Mouse (Mus musculus): ENCODE measurements at regions not wholly inside any gene's neighbourhood (a gene's known extent, or its start where the extent isn't known, plus 50 kb on each side); places are given as distances from the start of the nearest gene placed in this dataset.

DNA sequence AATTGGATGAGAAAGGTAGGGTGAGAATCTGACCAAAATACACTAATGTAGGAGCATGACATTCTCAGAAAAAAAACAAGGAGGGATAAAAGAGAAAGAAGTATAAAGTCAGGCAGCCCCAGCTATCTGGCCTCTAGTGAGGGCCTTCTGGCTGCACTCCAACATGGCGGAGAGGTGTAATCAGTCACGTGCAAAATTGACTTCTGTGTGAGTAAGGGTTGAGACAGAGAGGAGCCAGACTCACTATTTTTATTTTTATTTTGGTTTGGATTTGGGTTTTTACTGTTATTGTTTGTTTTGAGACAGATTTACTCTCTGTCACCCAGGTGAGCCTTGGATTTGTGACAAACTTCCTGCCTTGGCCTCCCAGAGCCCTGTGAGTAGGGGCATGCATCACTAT is 174.0 kb upstream of the Tars start:
- 95% methylated on average over 2 of the region's 2 CpGs for WGBS
- no peak overlapping the region for H3K4me3 ChIP-seq (ENCODE audit: low read depth, low read length)
- no peaks in the 10 kb centered on the region for H3K27me3 ChIP-seq (ENCODE audit: control insufficient read depth, insufficient read depth, low read length)
- DNase-seq (ENCODE audit: low spot score): no peak
- H3K4me1 ChIP-seq (ENCODE audit: control insufficient read depth, insufficient read depth, low read length): no peaks in the 10 kb centered on the region
- H3K9ac ChIP-seq (ENCODE audit: low read length): no peak overlapping the region
- ATAC-seq (ENCODE audit: insufficient read depth, low FRiP score, low TSS enrichment): no peak
- no peak overlapping the region for H3K27ac ChIP-seq (ENCODE audit: low read depth, low read length)
- H3K36me3 ChIP-seq (ENCODE audit: control insufficient read depth, insufficient read depth, low read length): no peaks in the 10 kb centered on the region
- H3K9me3 ChIP-seq (ENCODE audit: control insufficient read depth, low read length): no peaks in the 10 kb centered on the region
- no peak overlapping the region for H3K4me2 ChIP-seq (ENCODE audit: low read depth)

DNA sequence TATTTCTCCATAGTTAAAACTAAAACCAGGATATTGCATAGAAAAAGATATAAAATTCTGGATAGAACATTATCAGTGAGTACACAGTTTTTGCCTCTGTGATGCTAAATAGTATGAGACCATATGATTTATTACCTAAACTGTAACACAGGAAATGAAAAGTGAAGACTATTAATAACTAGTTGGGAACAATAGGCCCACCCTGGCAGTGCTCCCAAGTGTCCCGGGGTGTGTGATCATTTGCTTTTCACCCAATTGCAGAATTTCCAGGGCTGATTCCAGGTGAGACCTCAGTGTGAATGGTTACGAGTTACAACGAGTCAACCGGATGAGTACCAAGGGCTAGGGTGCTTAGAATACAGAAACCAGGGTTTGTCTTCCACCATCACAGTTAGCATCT is 172.6 kb upstream of the Tars start:
- ATAC-seq (ENCODE audit: insufficient read depth, low FRiP score, low TSS enrichment) (no peak), DNase-seq (ENCODE audit: low spot score) (no peak)
- H3K27ac ChIP-seq (ENCODE audit: low read depth, low read length): no peak overlapping the region
- 85% methylated on average over 4 of the region's 4 CpGs for WGBS
- H3K4me3 ChIP-seq (ENCODE audit: low read depth, low read length): no peak overlapping the region
- no peak overlapping the region for H3K9ac ChIP-seq (ENCODE audit: low read length)
- H3K36me3 ChIP-seq (ENCODE audit: control insufficient read depth, insufficient read depth, low read length): no peaks in the 10 kb centered on the region
- no peak overlapping the region for H3K4me2 ChIP-seq (ENCODE audit: low read depth)
- no peaks in the 10 kb centered on the region for H3K27me3 ChIP-seq (ENCODE audit: control insufficient read depth, insufficient read depth, low read length)
- no peaks in the 10 kb centered on the region for H3K4me1 ChIP-seq (ENCODE audit: control insufficient read depth, insufficient read depth, low read length)
- no peaks in the 10 kb centered on the region for H3K9me3 ChIP-seq (ENCODE audit: control insufficient read depth, low read length)

DNA sequence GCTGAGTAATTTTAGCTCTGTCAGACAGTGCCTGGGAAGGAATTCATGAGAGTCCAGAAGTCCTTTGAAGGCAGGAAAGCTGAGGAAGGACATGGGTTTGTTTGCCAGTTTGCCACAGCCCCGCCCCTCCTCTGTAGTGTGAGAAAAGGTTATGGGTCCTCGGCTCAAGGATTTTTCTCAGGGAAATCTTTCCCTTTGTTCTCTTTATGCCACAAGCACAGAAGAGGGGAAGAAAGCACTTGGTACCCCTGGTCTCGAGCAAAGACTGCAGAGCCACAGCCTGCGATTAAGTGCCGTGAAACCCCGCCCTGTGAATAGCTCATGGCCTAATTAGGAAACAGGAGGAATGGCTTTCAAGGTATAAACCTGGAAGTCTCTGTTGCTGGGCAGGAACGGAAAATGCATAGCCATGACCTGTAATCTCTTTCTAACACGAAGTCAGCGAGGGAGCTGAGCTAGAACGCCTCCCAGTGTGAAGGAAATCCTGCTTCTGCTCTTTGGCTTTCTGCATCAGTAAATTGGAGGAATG is 166.1 kb upstream of the Tars start:
- Histone ChIP-seq H3K36me3 (ENCODE audit: control insufficient read depth, insufficient read depth, low read length) (no peaks in the 10 kb centered on the region), H3K4me1 (ENCODE audit: control insufficient read depth, insufficient read depth, low read length) (no peaks in the 10 kb centered on the region), H3K4me2 (ENCODE audit: low read depth) (no peak overlapping the region; the same call in 1 of the 2 replicates), H3K27ac (ENCODE audit: low read depth, low read length) (no peak overlapping the region), H3K4me3 (ENCODE audit: low read depth, low read length) (no peak overlapping the region), H3K9me3 (ENCODE audit: control insufficient read depth, low read length) (no peaks in the 10 kb centered on the region), H3K27me3 (ENCODE audit: control insufficient read depth, insufficient read depth, low read length) (no peaks in the 10 kb centered on the region), H3K9ac (ENCODE audit: low read length) (no peak overlapping the region)
- peak; percentile 15 for DNase-seq (ENCODE audit: low spot score)
- ATAC-seq (ENCODE audit: insufficient read depth, low FRiP score, low TSS enrichment): no peak
- 33% methylated on average over 10 of the region's 10 CpGs for WGBS

DNA sequence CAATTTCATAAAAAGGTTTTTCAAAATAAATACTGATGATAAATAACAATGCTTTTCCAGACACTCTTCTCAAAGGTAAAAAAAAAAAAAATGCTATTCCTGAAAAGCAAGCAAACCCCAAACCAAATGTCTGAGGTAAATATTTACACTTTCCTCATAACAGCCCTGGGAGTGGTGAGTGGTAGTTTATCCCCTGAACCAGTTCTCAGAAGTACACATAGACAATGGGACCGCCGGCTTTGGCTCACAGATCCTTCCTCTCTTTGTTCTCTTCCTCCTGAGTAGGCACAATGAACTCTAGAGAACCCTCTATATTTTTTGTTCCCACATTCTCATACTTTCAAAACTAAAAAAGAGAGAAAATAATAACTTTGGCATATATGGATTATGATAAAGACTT is 153.1 kb upstream of the Tars start:
- Histone ChIP-seq H3K4me2 (ENCODE audit: low read depth) (no peak overlapping the region), H3K4me3 (ENCODE audit: low read depth, low read length) (no peak overlapping the region), H3K27ac (ENCODE audit: low read depth, low read length) (no peak overlapping the region), H3K27me3 (ENCODE audit: control insufficient read depth, insufficient read depth, low read length) (no peaks in the 10 kb centered on the region), H3K36me3 (ENCODE audit: control insufficient read depth, insufficient read depth, low read length) (no peaks in the 10 kb centered on the region), H3K9me3 (ENCODE audit: control insufficient read depth, low read length) (no peaks in the 10 kb centered on the region), H3K4me1 (ENCODE audit: control insufficient read depth, insufficient read depth, low read length) (no peaks in the 10 kb centered on the region), H3K9ac (ENCODE audit: low read length) (no peak overlapping the region)
- ATAC-seq (ENCODE audit: insufficient read depth, low FRiP score, low TSS enrichment) (no peak), DNase-seq (ENCODE audit: low spot score) (no peak)
- 70% methylated on average over 2 of the region's 2 CpGs for WGBS

DNA sequence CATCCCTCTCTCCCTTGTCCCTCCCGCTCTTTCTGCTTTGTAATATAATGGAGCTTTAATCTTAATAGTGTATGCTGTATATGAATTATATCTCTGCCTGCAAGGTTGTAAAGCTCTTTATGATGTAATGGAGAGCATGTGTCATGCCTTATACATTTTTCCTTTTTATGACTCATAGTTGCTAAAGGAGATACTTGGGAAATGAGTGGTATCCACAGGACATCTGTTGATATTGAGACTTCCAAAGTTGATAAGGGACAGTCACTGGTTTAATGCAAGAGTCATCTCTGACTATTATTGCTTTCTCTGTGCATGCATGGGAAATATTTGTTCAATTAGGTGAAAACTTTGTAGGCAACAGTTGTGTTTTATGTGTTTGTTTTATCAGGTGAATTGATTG is 152.6 kb upstream of the Tars start:
- Histone ChIP-seq H3K4me1 (ENCODE audit: control insufficient read depth, insufficient read depth, low read length) (no peaks in the 10 kb centered on the region), H3K4me3 (ENCODE audit: low read depth, low read length) (no peak overlapping the region), H3K9ac (ENCODE audit: low read length) (no peak overlapping the region), H3K36me3 (ENCODE audit: control insufficient read depth, insufficient read depth, low read length) (no peaks in the 10 kb centered on the region), H3K27me3 (ENCODE audit: control insufficient read depth, insufficient read depth, low read length) (no peaks in the 10 kb centered on the region), H3K9me3 (ENCODE audit: control insufficient read depth, low read length) (no peaks in the 10 kb centered on the region), H3K4me2 (ENCODE audit: low read depth) (no peak overlapping the region), H3K27ac (ENCODE audit: low read depth, low read length) (no peak overlapping the region)
- no peak for DNase-seq (ENCODE audit: low spot score)
- WGBS: 90% methylated on average over 1 of the region's 1 CpGs
- ATAC-seq (ENCODE audit: insufficient read depth, low FRiP score, low TSS enrichment): no peak

DNA sequence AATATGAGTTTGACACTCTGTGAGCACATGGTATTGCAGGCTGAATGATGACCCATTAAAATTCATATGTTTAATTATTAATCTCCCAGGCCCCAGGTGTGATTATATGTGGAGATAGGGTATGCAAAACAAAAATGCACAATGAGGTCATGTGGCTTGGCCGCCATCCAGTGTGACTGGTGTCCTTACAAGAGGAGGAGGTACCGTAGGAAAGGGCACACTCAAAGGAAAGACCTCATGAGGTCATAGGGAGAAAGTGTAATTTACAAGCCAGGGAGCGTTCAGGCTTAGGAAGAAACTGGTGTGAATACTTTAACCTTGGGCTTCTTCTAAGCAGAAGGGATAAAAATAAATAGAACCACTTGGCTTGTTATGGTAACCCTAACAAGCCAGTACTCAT is 140.0 kb upstream of the Tars start:
- ATAC-seq (ENCODE audit: insufficient read depth, low FRiP score, low TSS enrichment): no peak
- WGBS: 71% methylated on average over 3 of the region's 3 CpGs

DNA sequence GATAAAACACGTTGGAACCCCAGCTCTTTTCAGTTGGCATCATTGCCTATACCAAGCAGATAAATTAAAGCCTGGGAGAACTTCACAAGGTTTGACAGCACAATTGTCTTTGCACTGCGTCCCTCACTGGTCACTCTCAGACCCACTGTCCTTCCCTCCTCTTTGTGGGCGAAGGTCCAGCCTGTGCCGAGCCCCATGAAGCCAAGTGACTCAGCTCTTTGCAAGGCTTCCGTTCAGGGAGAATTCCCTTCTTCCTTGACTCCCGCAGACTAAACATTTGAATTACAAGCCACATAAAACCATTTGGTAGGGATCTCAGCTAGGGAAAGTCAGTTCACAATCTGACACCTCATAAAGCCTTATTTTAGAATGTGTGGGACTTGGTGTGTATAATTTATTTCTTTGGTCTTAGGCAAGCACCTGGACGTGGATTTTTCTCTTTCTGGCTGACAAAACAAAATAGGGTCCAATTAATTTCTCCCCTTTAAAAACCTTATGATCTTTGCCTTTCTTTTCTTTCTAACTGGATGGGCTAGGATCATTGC is 136.7 kb upstream of the Tars start:
- Histone ChIP-seq H3K4me1 (ENCODE audit: control insufficient read depth, insufficient read depth, low read length) (no peaks in the 10 kb centered on the region), H3K9ac (ENCODE audit: low read length) (no peak overlapping the region), H3K4me3 (ENCODE audit: low read depth, low read length) (no peak overlapping the region), H3K27me3 (ENCODE audit: control insufficient read depth, insufficient read depth, low read length) (no peaks in the 10 kb centered on the region), H3K9me3 (ENCODE audit: control insufficient read depth, low read length) (no peaks in the 10 kb centered on the region), H3K27ac (ENCODE audit: low read depth, low read length) (no peak overlapping the region), H3K36me3 (ENCODE audit: control insufficient read depth, insufficient read depth, low read length) (no peaks in the 10 kb centered on the region), H3K4me2 (ENCODE audit: low read depth) (no peak overlapping the region)
- DNase-seq (ENCODE audit: low spot score): no peak
- 63% methylated on average over 7 of the region's 7 CpGs for WGBS
- ATAC-seq (ENCODE audit: insufficient read depth, low FRiP score, low TSS enrichment): no peak

More for the DNA sequence above, 140.0 kb upstream of the Tars start:
- Histone ChIP-seq H3K27ac (ENCODE audit: low read depth, low read length) (no peak overlapping the region), H3K4me3 (ENCODE audit: low read depth, low read length) (no peak overlapping the region), H3K9me3 (ENCODE audit: control insufficient read depth, low read length) (no peaks in the 10 kb centered on the region), H3K4me1 (ENCODE audit: control insufficient read depth, insufficient read depth, low read length) (no peaks in the 10 kb centered on the region), H3K36me3 (ENCODE audit: control insufficient read depth, insufficient read depth, low read length) (no peaks in the 10 kb centered on the region), H3K4me2 (ENCODE audit: low read depth) (no peak overlapping the region), H3K27me3 (ENCODE audit: control insufficient read depth, insufficient read depth, low read length) (no peaks in the 10 kb centered on the region), H3K9ac (ENCODE audit: low read length) (no peak overlapping the region)
- no peak for DNase-seq (ENCODE audit: low spot score)

DNA sequence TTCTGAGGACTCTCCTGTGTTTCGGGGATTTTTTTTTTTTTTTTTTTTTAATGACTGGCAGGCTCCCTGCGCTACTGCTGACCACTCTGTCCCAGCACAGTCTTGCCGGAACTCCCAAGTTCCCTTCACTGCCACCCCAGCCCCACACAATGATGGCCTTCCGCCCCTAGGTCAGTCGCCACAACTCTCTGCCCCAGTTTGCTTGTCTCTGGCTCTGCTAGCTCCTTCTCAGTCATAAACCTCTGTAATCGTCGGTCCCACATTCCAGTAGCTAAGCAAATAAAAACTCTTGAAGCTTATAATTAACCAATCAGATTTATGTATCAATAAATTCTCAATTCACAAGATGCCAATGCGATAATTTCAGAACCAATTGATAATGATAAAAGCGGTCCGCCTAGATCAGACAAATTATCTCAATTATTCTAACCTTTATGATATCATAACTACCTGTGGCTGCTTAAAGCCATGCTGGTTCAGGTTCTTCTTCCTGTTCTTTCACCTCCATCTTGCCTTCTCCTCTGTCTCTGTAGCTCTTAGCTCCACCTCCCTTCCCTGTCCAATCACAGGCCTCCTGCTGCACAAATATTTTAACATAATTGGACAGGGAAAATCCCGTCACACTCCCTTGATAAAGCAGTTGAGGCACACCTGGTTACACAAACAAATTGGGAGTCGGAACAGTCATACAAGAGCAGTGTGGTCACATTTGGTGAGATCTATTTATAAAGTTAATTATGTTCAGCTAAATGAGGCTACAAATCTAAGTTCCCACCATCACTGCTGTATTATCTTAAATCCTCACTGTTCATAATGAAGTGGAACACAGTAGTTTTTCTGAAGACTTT is 135.2 kb upstream of the Tars start:
- no peak for DNase-seq (ENCODE audit: low spot score)
- Histone ChIP-seq H3K36me3 (ENCODE audit: control insufficient read depth, insufficient read depth, low read length) (no peaks in the 10 kb centered on the region), H3K9me3 (ENCODE audit: control insufficient read depth, low read length) (no peaks in the 10 kb centered on the region), H3K4me2 (ENCODE audit: low read depth) (no peak overlapping the region), H3K9ac (ENCODE audit: low read length) (no peak overlapping the region), H3K4me1 (ENCODE audit: control insufficient read depth, insufficient read depth, low read length) (no peaks in the 10 kb centered on the region), H3K27ac (ENCODE audit: low read depth, low read length) (no peak overlapping the region), H3K27me3 (ENCODE audit: control insufficient read depth, insufficient read depth, low read length) (no peaks in the 10 kb centered on the region), H3K4me3 (ENCODE audit: low read depth, low read length) (no peak overlapping the region)
- ATAC-seq (ENCODE audit: insufficient read depth, low FRiP score, low TSS enrichment): no peak
- 88% methylated on average over 12 of the region's 12 CpGs for WGBS

DNA sequence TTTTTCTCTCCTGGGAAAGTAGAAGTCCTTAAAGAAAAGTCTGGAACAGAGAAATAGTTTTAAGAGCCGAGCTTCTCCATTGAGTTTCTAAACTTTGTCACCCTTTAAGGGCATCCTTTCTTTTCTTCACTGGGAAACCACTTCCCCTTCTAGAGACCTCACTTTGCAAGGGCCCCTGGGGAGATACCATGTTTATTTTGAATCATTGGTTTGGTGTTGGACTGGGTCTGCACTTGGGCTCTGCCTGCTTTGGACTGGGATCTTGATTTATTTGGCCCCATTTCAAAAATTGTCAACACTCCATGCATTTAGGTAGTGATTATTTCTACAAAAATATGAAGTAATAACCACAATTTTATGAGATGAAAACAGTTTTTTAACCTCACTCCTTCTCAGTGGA is 134.2 kb upstream of the Tars start:
- no peaks in the 10 kb centered on the region for H3K4me1 ChIP-seq (ENCODE audit: control insufficient read depth, insufficient read depth, low read length)
- H3K36me3 ChIP-seq (ENCODE audit: control insufficient read depth, insufficient read depth, low read length): no peaks in the 10 kb centered on the region
- 77% methylated on average over 1 of the region's 1 CpGs for WGBS
- H3K27me3 ChIP-seq (ENCODE audit: control insufficient read depth, insufficient read depth, low read length): no peaks in the 10 kb centered on the region
- no peak overlapping the region for H3K4me2 ChIP-seq (ENCODE audit: low read depth)
- H3K27ac ChIP-seq (ENCODE audit: low read depth, low read length): no peak overlapping the region
- H3K9ac ChIP-seq (ENCODE audit: low read length): no peak overlapping the region
- no peaks in the 10 kb centered on the region for H3K9me3 ChIP-seq (ENCODE audit: control insufficient read depth, low read length)
- ATAC-seq (ENCODE audit: insufficient read depth, low FRiP score, low TSS enrichment) (no peak), DNase-seq (ENCODE audit: low spot score) (no peak)
- no peak overlapping the region for H3K4me3 ChIP-seq (ENCODE audit: low read depth, low read length)
